Mouse (Mus musculus): ENCODE results near the gene BC053393.

DNA sequence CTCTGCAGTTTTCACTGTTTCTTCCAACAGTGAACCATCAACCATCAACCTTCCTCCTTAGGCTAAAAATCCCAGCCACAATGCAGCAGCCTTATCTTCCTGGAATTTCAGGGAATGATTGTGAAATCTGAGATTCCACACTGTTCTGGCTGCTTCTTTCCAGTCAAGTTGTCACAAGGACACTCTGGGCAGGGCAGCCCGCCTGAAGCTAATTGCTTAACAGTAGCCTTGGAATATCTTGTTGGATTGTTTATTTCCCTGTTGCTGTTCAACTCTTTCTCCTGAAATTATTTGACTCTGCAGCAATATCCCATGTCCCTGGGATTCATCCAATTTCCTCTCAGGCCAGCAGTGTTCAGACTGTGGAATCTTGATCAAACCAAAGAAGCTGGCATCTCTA is 6.7 kb upstream of the BC053393 start:
- no peak for TF ChIP-seq CTCF (IDR thresholded peaks at IDR 0.05; ENCODE audit: low read depth)
- no peak for TF ChIP-seq EP300 (IDR thresholded peaks at IDR 0.05; ENCODE audit: low read depth)

Measured in liver, postnatal 0 days (tissue).